Mouse (Mus musculus) liver, adult 2 months (tissue): Measurements from ENCODE around the gene Tssk1. TPM values are rescaled to one million over a fixed set of nuclear protein-coding genes. Genes with fewer than 3 reads are reported as not detected.
A peak's percentile ranks its signal among the peaks of the same experiment; 100 is the strongest.

Source experiments
- DNase-seq: peaks from one replicate; pipeline ENCODE4 v3.0.0-alpha.2; 2011; ENCODE audit warnings: low read depth, low spot score; ENCODE audit errors: extremely low read depth
- H3K27ac ChIP-seq: fragments of 200-500 bp; replicated peaks from 2 replicates; pipeline ENCODE4 v1.5.1; 2012; ENCODE audit warnings: low read depth, mild to moderate bottlenecking, control low read depth, inconsistent platforms, low read length; ENCODE audit not compliant: insufficient read depth
- H3K27me3 ChIP-seq: fragments of 200-500 bp; 2 replicates; pipeline ENCODE4 v1.6.1; 2012; ENCODE audit warnings: mild to moderate bottlenecking, moderate library complexity, low read length, inconsistent platforms; ENCODE audit not compliant: control insufficient read depth, insufficient read depth
- H3K36me3 ChIP-seq: fragments of 200-500 bp; 2 replicates; pipeline ENCODE4 v1.6.1; 2012; ENCODE audit warnings: low read length, inconsistent platforms; ENCODE audit not compliant: control insufficient read depth, insufficient read depth
- H3K4me1 ChIP-seq: fragments of 200-500 bp; 2 replicates; pipeline ENCODE4 v1.6.1; 2011; ENCODE audit warnings: low read length; ENCODE audit not compliant: control insufficient read depth, insufficient read depth
- H3K4me3 ChIP-seq: fragments of 200-500 bp; 2 replicates; pipeline ENCODE4 v1.5.1; 2011; ENCODE audit warnings: low read depth, mild to moderate bottlenecking, control low read depth, low read length, moderate library complexity; ENCODE audit not compliant: insufficient read depth
- H3K79me2 ChIP-seq: fragments of 200-500 bp; 2 replicates; pipeline ENCODE4 v1.6.1; 2012; ENCODE audit warnings: inconsistent platforms, mild to moderate bottlenecking, low read length, moderate library complexity; ENCODE audit not compliant: control insufficient read depth, insufficient read depth
- H3K9ac ChIP-seq: fragments of 200-500 bp; 2 replicates; pipeline ENCODE4 v1.6.1; 2012; ENCODE audit warnings: low read depth, mild to moderate bottlenecking, control low read depth, inconsistent platforms, low read length
- CTCF ChIP-seq: fragments of 200-500 bp; IDR thresholded peaks from 2 replicates; pipeline ENCODE4 v1.5.1; 2011; ENCODE audit warnings: low read depth, low read length, control low read depth
- POLR2A ChIP-seq: fragments of 200-500 bp; IDR thresholded peaks from 2 replicates; pipeline ENCODE4 v1.6.1; 2011; ENCODE audit warnings: low read length, control low read depth; ENCODE audit not compliant: insufficient read depth; ENCODE audit errors: extremely low read depth
- WGBS: fragments of 180-500 bp; shearing (Covaris S2); methylation state at CpG from one replicate; pipeline ENCODE4 v1.1.7; 2018; 5-methylcytosine and 5-hydroxymethylcytosine counted together
- polyA plus RNA-seq: library from polyadenylated mRNA; depleted of rRNA; stranded (reverse); fragments of >200 nt; gene quantifications from 2 replicates; pipeline ENCODE4 v1.2.3, GENCODE M21; 2012
- total RNA-seq: library from RNA; depleted of rRNA; stranded (reverse); fragments of >200 nt; gene quantifications from 2 replicates; pipeline ENCODE4 v1.2.3, GENCODE M21; 2014

Gene Tssk1
- total and polyA plus RNA-seq, 2 experiments = 0.06 to 0.09 TPM

GRCm38 (mm10) chr16:17872995-17873394 lies 21.0 kb upstream of the Tssk1 start:
- H3K27ac ChIP-seq = no peak overlapping the region
- no peak for DNase-seq

GRCm38 (mm10) chr16:17875174-17875573 lies 18.8 kb upstream of the Tssk1 start:
- peak; percentile 78 for DNase-seq
- Histone ChIP-seq H3K79me2 (peaks cover 42% of the 10 kb centered on the region), H3K36me3 (peaks cover 17% of the 10 kb centered on the region), H3K9ac (no peak overlapping the region), H3K27ac (no peak overlapping the region), H3K27me3 (no peaks in the 10 kb centered on the region), H3K4me1 (peaks cover 14% of the 10 kb centered on the region), H3K4me3 (no peak overlapping the region)
- 34% methylated on average over 4 of the region's 4 CpGs for WGBS
- TF ChIP-seq POLR2A (no peak), CTCF (no peak)

More at GRCm38 (mm10) chr16:17872995-17873394, 21.0 kb upstream of the Tssk1 start:
- 82% methylated on average over 4 of the region's 4 CpGs for WGBS
- no peak overlapping the region for H3K4me3 ChIP-seq
- TF ChIP-seq POLR2A = no peak
- no peak for TF ChIP-seq CTCF
- H3K9ac ChIP-seq = no peak overlapping the region
- H3K27me3 ChIP-seq = no peaks in the 10 kb centered on the region
- H3K4me1 ChIP-seq = peaks cover 12% of the 10 kb centered on the region
- H3K36me3 ChIP-seq = peaks cover 20% of the 10 kb centered on the region
- peaks cover 34% of the 10 kb centered on the region for H3K79me2 ChIP-seq

- Histone ChIP-seq H3K4me1 (peaks cover 14% of the 10 kb centered on the region), H3K27me3 (no peaks in the 10 kb centered on the region)
- DNase-seq = no peak
Measured at GRCm38 (mm10) chr16:17876096-17876495, 17.9 kb upstream of the Tssk1 start.

GRCm38 (mm10) chr16:17879571-17879970 lies 14.5 kb upstream of the Tssk1 start:
- Histone ChIP-seq H3K27me3 (no peaks in the 10 kb centered on the region), H3K4me1 (peaks cover 21% of the 10 kb centered on the region), H3K9ac (no peak overlapping the region), H3K36me3 (no peaks in the 10 kb centered on the region), H3K4me3 (no peak overlapping the region), H3K27ac (no peak overlapping the region), H3K79me2 (peaks cover 55% of the 10 kb centered on the region)
- WGBS = 74% methylated on average over 4 of the region's 4 CpGs
- DNase-seq = no peak
- TF ChIP-seq CTCF (no peak), POLR2A (no peak)

More at GRCm38 (mm10) chr16:17876096-17876495, 17.9 kb upstream of the Tssk1 start:
- 96% methylated on average over 1 of the region's 1 CpGs for WGBS
- no peak overlapping the region for H3K27ac ChIP-seq
- peaks cover 9% of the 10 kb centered on the region; the same call in 1 of the 2 replicates for H3K36me3 ChIP-seq
- no peak for TF ChIP-seq CTCF
- no peak for TF ChIP-seq POLR2A
- H3K4me3 ChIP-seq = no peak overlapping the region
- no peak overlapping the region for H3K9ac ChIP-seq
- H3K79me2 ChIP-seq = peaks cover 45% of the 10 kb centered on the region

GRCm38 (mm10) chr16:17882196-17882595 lies 11.8 kb upstream of the Tssk1 start:
- Histone ChIP-seq H3K4me3 (no peak overlapping the region), H3K27me3 (no peaks in the 10 kb centered on the region), H3K4me1 (peaks cover 29% of the 10 kb centered on the region), H3K79me2 (peaks cover 69% of the 10 kb centered on the region), H3K36me3 (no peaks in the 10 kb centered on the region), H3K9ac (no peak overlapping the region), H3K27ac (no peak overlapping the region)
- no peak for DNase-seq
- no peak for TF ChIP-seq POLR2A
- TF ChIP-seq CTCF = no peak

- Histone ChIP-seq H3K36me3 (no peaks in the 10 kb centered on the region), H3K79me2 (peaks cover 57% of the 10 kb centered on the region), H3K9ac (no peak overlapping the region), H3K27me3 (no peaks in the 10 kb centered on the region), H3K4me1 (peaks cover 29% of the 10 kb centered on the region), H3K4me3 (no peak overlapping the region), H3K27ac (no peak overlapping the region)
- peak; percentile 62 for DNase-seq
- TF ChIP-seq CTCF (no peak), POLR2A (no peak)
- 34% methylated on average over 6 of the region's 6 CpGs for WGBS
Measured at GRCm38 (mm10) chr16:17884116-17884515, 9.9 kb upstream of the Tssk1 start.
